Mouse (Mus musculus) stomach, postnatal 0 days (tissue): ENCODE measurements around the gene Immp2l. TPM values are rescaled to one million over a fixed set of nuclear protein-coding genes. Genes with fewer than 3 reads are reported as not detected.

ENCODE experiments used
- ATAC-seq: fragments of 200-750 bp; cut with Nextera tagmentation; 2 replicates; pipeline ENCODE4 v1.8.0; 2017; ENCODE audit not compliant: low FRiP score, low TSS enrichment
- DNase-seq: peaks from one replicate; pipeline ENCODE4 v3.0.0-alpha.2; 2016; ENCODE audit warnings: low spot score
- H3K27ac ChIP-seq: fragments of 300-500 bp; sonication (generic); replicated peaks from 2 replicates; pipeline ENCODE4 v1.5.1; 2014; ENCODE audit warnings: mild to moderate bottlenecking, control low read depth
- H3K27me3 ChIP-seq: fragments of 300-500 bp; sonication (generic); 2 replicates; pipeline ENCODE4 v1.6.1; 2014; ENCODE audit warnings: low read length; ENCODE audit not compliant: control insufficient read depth, insufficient read depth
- H3K36me3 ChIP-seq: fragments of 300-500 bp; sonication (generic); 2 replicates; pipeline ENCODE4 v1.6.1; 2014; ENCODE audit warnings: low read length, mixed read lengths; ENCODE audit not compliant: control insufficient read depth, insufficient read depth
- H3K4me1 ChIP-seq: fragments of 300-500 bp; sonication (generic); replicated peaks from 2 replicates; pipeline ENCODE4 v1.6.1; 2014; ENCODE audit warnings: antibody characterized with exemption; ENCODE audit not compliant: control insufficient read depth, insufficient read depth
- H3K4me2 ChIP-seq: fragments of 300-500 bp; sonication (generic); replicated peaks from 2 replicates; pipeline ENCODE4 v1.6.1; 2014; ENCODE audit warnings: low read depth, mild to moderate bottlenecking, control low read depth, moderate library complexity
- H3K4me3 ChIP-seq: fragments of 300-500 bp; sonication (generic); 2 replicates; pipeline ENCODE4 v1.5.1; 2014; ENCODE audit warnings: low read depth, low read length, control low read depth
- H3K9ac ChIP-seq: fragments of 300-500 bp; sonication (generic); 2 replicates; pipeline ENCODE4 v1.6.1; 2014; ENCODE audit warnings: mild to moderate bottlenecking, low read length, control low read depth, mixed read lengths
- H3K9me3 ChIP-seq: fragments of 300-500 bp; sonication (generic); 2 replicates; pipeline ENCODE4 v1.6.1; 2016; ENCODE audit warnings: low read length; ENCODE audit not compliant: control insufficient read depth
- CTCF ChIP-seq: IDR thresholded peaks from 2 replicates; pipeline ENCODE4 v1.5.1; 2016; ENCODE audit warnings: antibody characterized with exemption, low read depth, mild to moderate bottlenecking, moderate library complexity
- EP300 ChIP-seq: optimal IDR thresholded peaks from 2 replicates; pipeline ENCODE3; 2016; ENCODE audit warnings: antibody characterized with exemption
- WGBS: fragments of 180-500 bp; shearing (Covaris S2); extraction: QIAGEN DNeasy Blood & Tissue Kit; methylation state at CpG from one replicate; pipeline ENCODE4 v1.1.7; 2014; 5-methylcytosine and 5-hydroxymethylcytosine counted together
- polyA plus RNA-seq: library from polyadenylated mRNA; unstranded; fragments of >200 nt; fragmentation: Nextera tagmentation; extraction: Ambion mirVana; gene quantifications from 2 replicates; pipeline ENCODE4 v1.2.1, GENCODE M21; 2015

Immp2l gene
- polyA plus RNA-seq, 1 experiment from 2014 or later, result 15.0 TPM

GRCm38 (mm10) chr12:41539989-41540388 is 516.1 kb downstream of the Immp2l start:
- Histone ChIP-seq H3K36me3 (no peaks in the 10 kb centered on the region), H3K9me3 (no peaks in the 10 kb centered on the region), H3K27ac (no peak overlapping the region), H3K4me2 (no peak overlapping the region), H3K27me3 (no peaks in the 10 kb centered on the region), H3K9ac (no peak overlapping the region), H3K4me1 (no peaks in the 10 kb centered on the region), H3K4me3 (no peak overlapping the region)
- ATAC-seq (no peak), DNase-seq (no peak)
- WGBS, result 89% methylated on average over 5 of the region's 5 CpGs
- TF ChIP-seq EP300 (no peak), CTCF (no peak)

GRCm38 (mm10) chr12:41551578-41551977 is 527.7 kb downstream of the Immp2l start:
- TF ChIP-seq CTCF (no peak), EP300 (no peak)
- Histone ChIP-seq H3K36me3 (no peaks in the 10 kb centered on the region), H3K9ac (no peak overlapping the region), H3K9me3 (no peaks in the 10 kb centered on the region), H3K4me2 (no peak overlapping the region), H3K4me3 (no peak overlapping the region), H3K27me3 (no peaks in the 10 kb centered on the region), H3K27ac (no peak overlapping the region), H3K4me1 (no peaks in the 10 kb centered on the region)
- no peak for ATAC-seq
- no peak for DNase-seq
- 72% methylated on average over 4 of the region's 4 CpGs for WGBS

- WGBS, result 33% methylated on average over 3 of the region's 3 CpGs
- no peaks in the 10 kb centered on the region for H3K27me3 ChIP-seq
- H3K9ac ChIP-seq, result no peak overlapping the region
- ATAC-seq (peak; percentile 74), DNase-seq (peak; percentile 18)
- H3K27ac ChIP-seq, result no peak overlapping the region
- H3K9me3 ChIP-seq, result no peaks in the 10 kb centered on the region
- H3K4me1 ChIP-seq, result no peaks in the 10 kb centered on the region
- H3K36me3 ChIP-seq, result no peaks in the 10 kb centered on the region
- no peak overlapping the region for H3K4me2 ChIP-seq
- no peak overlapping the region for H3K4me3 ChIP-seq
- TF ChIP-seq EP300 (no peak), CTCF (no peak)
These were observed 533.9 kb downstream of the Immp2l start for GRCm38 (mm10) chr12:41557832-41558231.

- ATAC-seq (peak; percentile 89), DNase-seq (peak; percentile 74)
- no peak overlapping the region for H3K4me2 ChIP-seq
- H3K27me3 ChIP-seq, result no peaks in the 10 kb centered on the region
- no peak overlapping the region for H3K9ac ChIP-seq
- no peaks in the 10 kb centered on the region for H3K4me1 ChIP-seq
- no peaks in the 10 kb centered on the region for H3K9me3 ChIP-seq
- no peak overlapping the region for H3K4me3 ChIP-seq
- H3K27ac ChIP-seq, result peak overlapping the region; percentile 56; the same call in 1 of the 2 replicates
- TF ChIP-seq CTCF (no peak), EP300 (no peak)
- 45% methylated on average over 5 of the region's 5 CpGs for WGBS
- no peaks in the 10 kb centered on the region for H3K36me3 ChIP-seq
These were observed 535.3 kb downstream of the Immp2l start for GRCm38 (mm10) chr12:41558956-41559735.

- Histone ChIP-seq H3K4me2 (peak overlapping the region; percentile 37; the same call in 1 of the 2 replicates), H3K4me1 (no peaks in the 10 kb centered on the region), H3K9me3 (no peaks in the 10 kb centered on the region), H3K9ac (no peak overlapping the region), H3K4me3 (peak overlapping the region; percentile 1; the same call in 1 of the 2 replicates), H3K36me3 (no peaks in the 10 kb centered on the region), H3K27me3 (no peaks in the 10 kb centered on the region), H3K27ac (no peak overlapping the region)
- ATAC-seq, result peak; percentile 70
- DNase-seq, result peak; percentile 39
- TF ChIP-seq CTCF, result no peak
- TF ChIP-seq EP300, result no peak
- WGBS, result 14% methylated on average over 18 of the region's 18 CpGs
These were observed 541.9 kb downstream of the Immp2l start for GRCm38 (mm10) chr12:41565540-41566432.
